Mouse (Mus musculus): ENCODE measurements around the gene Eepd1. TPM values are rescaled to one million over a fixed set of nuclear protein-coding genes. Genes with fewer than 3 reads are reported as not detected.
A peak's percentile ranks its signal among the peaks of the same experiment; 100 is the strongest.

The Eepd1 gene
- polyA plus RNA-seq, 1 experiment, result 9.0 TPM

DNA sequence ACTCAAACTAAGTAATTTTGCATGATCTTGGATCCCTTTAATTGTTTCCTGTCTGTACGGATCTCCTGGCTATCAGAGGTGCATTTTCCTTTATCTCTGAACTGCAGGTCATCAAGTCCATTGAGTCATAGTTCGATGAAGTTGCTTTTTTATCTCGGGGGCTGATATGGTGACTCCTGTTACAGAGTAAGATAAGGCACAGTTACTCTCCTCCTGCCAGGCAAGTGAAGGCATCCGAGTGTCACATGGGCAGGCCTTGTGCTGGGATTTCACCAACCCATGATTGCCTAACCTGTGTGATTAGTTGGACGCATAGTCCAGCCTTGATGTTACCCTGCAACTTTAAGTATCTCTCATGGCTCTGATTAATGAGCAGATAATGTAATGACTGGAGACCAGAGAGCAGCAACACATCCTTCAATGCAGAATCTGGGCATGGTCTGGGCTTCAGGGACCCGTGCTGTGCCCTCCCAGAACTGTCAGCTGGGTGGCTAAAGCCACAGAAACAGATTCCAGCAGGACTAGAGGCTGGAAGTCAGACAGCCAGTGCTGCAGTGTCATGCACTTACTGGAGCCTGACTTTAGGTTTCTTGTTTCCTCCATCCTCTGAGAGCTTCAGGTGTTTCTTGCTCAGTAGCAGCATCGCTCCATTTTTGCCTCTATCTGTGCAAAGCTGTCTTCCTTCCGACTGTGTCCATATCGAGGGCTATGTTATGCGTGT lies 20.4 kb upstream of the Eepd1 start:
- no peaks in the 10 kb centered on the region for H3K4me1 ChIP-seq (ENCODE audit: control insufficient read depth, insufficient read depth, low read length)
- no peak overlapping the region for H3K27ac ChIP-seq (ENCODE audit: control insufficient read depth, insufficient read depth, low read depth, low read length, poor library complexity)
- 68% methylated on average over 10 of the region's 10 CpGs for WGBS
- no peak overlapping the region for H3K4me3 ChIP-seq (replicated peaks; ENCODE audit: control insufficient read depth, low read depth, low read length)
- no peak for TF ChIP-seq POLR2A (IDR thresholded peaks at IDR 0.05; ENCODE audit: borderline replicate concordance, control insufficient read depth, low read depth, low read length)
- no peak for TF ChIP-seq CTCF (IDR thresholded peaks at IDR 0.05; ENCODE audit: control insufficient read depth, insufficient read depth, low read length)

DNA sequence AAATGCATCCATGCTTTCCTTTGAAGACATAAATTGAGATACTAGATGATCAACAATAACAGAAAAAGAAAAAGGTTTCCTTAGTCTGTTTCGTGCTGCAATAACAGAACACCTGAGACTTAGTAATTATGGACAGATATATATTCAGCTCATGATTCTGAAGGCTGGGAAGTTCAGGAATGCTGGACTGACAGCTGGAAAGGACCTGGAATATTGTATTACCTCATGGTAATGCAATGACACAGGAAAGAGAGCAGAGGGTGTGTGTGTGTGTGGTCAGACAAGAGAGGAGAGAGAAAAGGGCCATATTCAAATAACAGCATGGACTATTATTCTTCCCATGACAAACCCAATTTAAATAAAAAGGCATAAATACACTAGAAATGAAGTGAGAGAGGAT lies 17.0 kb upstream of the Eepd1 start:
- Histone ChIP-seq H3K27ac (ENCODE audit: control insufficient read depth, insufficient read depth, low read depth, low read length, poor library complexity) (no peak overlapping the region), H3K4me1 (ENCODE audit: control insufficient read depth, insufficient read depth, low read length) (no peaks in the 10 kb centered on the region), H3K4me3 (replicated peaks; ENCODE audit: control insufficient read depth, low read depth, low read length) (no peak overlapping the region)
- 78% methylated on average over 1 of the region's 1 CpGs for WGBS
- TF ChIP-seq CTCF (IDR thresholded peaks at IDR 0.05; ENCODE audit: control insufficient read depth, insufficient read depth, low read length) (no peak), POLR2A (IDR thresholded peaks at IDR 0.05; ENCODE audit: borderline replicate concordance, control insufficient read depth, low read depth, low read length) (no peak)

DNA sequence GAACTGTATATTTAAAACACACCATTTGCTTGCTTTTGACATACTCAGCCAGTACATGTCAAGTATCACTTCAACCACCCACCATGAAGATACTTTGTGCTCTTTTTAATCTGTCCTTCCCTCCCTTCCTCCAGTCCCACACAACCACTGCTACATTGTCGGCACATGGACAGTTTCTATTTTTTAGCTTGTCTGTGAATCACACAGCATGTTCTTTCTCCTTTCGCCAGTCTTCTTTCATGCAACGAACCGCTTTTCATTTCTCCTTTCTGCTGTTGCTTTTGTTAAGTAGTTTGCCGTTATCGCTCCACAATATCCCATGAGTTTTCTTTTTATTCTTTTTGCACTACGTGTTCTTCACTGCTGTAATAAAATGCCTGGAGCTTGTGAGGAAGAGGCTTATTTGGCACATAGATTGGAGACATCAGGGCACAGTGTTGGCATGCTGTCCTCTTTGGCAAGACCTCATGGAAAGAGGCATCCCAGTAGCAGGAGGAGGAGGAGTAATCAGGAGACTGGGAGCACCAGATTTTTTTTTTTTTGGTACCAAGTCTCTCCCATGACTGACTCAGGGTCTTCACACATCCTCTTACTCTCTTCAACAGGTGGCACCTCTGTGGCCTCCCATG lies 1.8 kb upstream of the Eepd1 start:
- WGBS, result 89% methylated on average over 7 of the region's 7 CpGs
- no peak for TF ChIP-seq POLR2A (IDR thresholded peaks at IDR 0.05; ENCODE audit: borderline replicate concordance, control insufficient read depth, low read depth, low read length)
- no peak for TF ChIP-seq CTCF (IDR thresholded peaks at IDR 0.05; ENCODE audit: control insufficient read depth, insufficient read depth, low read length)
- no peak overlapping the region for H3K4me3 ChIP-seq (replicated peaks; ENCODE audit: control insufficient read depth, low read depth, low read length)
- H3K27ac ChIP-seq (ENCODE audit: control insufficient read depth, insufficient read depth, low read depth, low read length, poor library complexity), result no peak overlapping the region
- H3K4me1 ChIP-seq (ENCODE audit: control insufficient read depth, insufficient read depth, low read length), result peaks cover 4% of the 10 kb centered on the region; the same call in 1 of the 2 replicates

DNA sequence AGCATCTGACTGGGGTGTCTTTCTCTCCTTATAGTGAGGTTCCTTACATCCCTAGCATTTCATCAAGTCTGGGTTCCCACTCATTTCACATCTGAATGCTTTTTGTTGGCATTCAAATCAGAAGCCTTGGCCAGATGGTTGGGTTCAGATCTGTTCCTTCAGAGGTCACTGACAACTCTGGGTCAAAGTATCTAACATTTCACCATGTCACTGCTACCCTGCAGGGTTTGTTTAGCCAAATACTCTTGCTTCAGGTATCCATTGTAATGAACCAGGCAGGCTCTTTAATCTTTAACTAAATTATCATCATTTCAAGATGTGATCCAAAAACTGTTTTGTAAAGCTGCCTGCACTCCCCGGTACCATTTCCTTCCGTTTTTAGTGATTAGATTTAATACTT lies 671 bp upstream of the Eepd1 start:
- 33% methylated on average over 2 of the region's 2 CpGs for WGBS
- TF ChIP-seq POLR2A (IDR thresholded peaks at IDR 0.05; ENCODE audit: borderline replicate concordance, control insufficient read depth, low read depth, low read length) (no peak), CTCF (IDR thresholded peaks at IDR 0.05; ENCODE audit: control insufficient read depth, insufficient read depth, low read length) (no peak)
- Histone ChIP-seq H3K4me1 (ENCODE audit: control insufficient read depth, insufficient read depth, low read length) (peaks cover 6% of the 10 kb centered on the region; the same call in 1 of the 2 replicates), H3K27ac (ENCODE audit: control insufficient read depth, insufficient read depth, low read depth, low read length, poor library complexity) (no peak overlapping the region), H3K4me3 (replicated peaks; ENCODE audit: control insufficient read depth, low read depth, low read length) (no peak overlapping the region)

DNA sequence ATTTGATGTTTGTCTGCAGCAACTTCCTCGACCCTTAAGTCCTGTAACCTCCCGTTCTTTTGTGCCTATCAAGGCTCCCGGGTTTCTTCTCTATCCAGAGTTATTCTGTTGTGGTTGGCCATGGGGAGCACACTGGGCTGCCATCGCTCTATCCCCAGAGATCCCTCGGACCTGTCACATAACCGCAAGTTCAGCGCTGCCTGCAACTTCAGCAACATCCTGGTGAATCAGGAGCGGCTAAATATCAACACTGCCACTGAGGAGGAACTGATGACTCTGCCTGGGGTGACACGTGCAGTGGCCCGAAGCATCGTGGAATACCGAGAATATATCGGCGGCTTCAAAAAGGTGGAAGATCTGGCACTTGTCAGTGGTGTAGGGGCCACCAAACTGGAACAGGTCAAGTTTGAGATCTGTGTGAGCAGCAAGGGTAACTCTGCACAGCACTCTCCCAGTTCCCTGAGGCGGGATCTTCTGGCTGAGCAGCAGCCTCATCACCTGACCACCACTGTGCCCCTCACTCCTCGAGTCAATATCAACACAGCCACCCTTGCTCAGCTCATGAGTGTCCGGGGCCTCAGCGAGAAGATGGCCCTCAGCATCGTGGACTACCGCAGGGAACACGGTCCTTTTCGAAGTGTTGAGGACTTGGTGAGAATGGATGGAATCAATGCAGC lies 1.1 kb downstream of the Eepd1 start:
- WGBS, result 33% methylated on average over 22 of the region's 22 CpGs
- H3K4me3 ChIP-seq (replicated peaks; ENCODE audit: control insufficient read depth, low read depth, low read length), result peak overlapping the region; percentile 58
- no peak for TF ChIP-seq CTCF (IDR thresholded peaks at IDR 0.05; ENCODE audit: control insufficient read depth, insufficient read depth, low read length)
- TF ChIP-seq POLR2A (IDR thresholded peaks at IDR 0.05; ENCODE audit: borderline replicate concordance, control insufficient read depth, low read depth, low read length), result no peak
- H3K27ac ChIP-seq (ENCODE audit: control insufficient read depth, insufficient read depth, low read depth, low read length, poor library complexity), result no peak overlapping the region
- peaks cover 6% of the 10 kb centered on the region; the same call in 1 of the 2 replicates for H3K4me1 ChIP-seq (ENCODE audit: control insufficient read depth, insufficient read depth, low read length)

DNA sequence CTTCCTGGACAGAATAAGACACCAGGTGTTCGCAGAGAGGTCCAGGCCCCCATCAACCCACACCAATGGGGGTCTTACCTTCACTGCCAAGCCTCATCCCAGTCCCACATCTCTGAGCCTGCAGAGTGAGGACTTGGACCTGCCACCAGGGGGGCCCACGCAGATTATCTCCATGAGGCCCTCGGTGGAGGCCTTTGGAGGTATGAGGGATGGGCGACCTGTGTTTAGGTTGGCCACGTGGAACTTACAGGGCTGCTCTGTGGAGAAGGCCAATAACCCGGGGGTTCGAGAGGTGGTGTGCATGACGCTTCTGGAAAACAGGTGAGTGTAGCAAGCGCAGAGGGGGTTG lies 1.6 kb downstream of the Eepd1 start:
- Histone ChIP-seq H3K4me1 (ENCODE audit: control insufficient read depth, insufficient read depth, low read length) (peaks cover 7% of the 10 kb centered on the region; the same call in 1 of the 2 replicates), H3K27ac (ENCODE audit: control insufficient read depth, insufficient read depth, low read depth, low read length, poor library complexity) (no peak overlapping the region), H3K4me3 (replicated peaks; ENCODE audit: control insufficient read depth, low read depth, low read length) (no peak overlapping the region)
- no peak for TF ChIP-seq POLR2A (IDR thresholded peaks at IDR 0.05; ENCODE audit: borderline replicate concordance, control insufficient read depth, low read depth, low read length)
- TF ChIP-seq CTCF (IDR thresholded peaks at IDR 0.05; ENCODE audit: control insufficient read depth, insufficient read depth, low read length), result no peak
- 80% methylated on average over 9 of the region's 9 CpGs for WGBS

DNA sequence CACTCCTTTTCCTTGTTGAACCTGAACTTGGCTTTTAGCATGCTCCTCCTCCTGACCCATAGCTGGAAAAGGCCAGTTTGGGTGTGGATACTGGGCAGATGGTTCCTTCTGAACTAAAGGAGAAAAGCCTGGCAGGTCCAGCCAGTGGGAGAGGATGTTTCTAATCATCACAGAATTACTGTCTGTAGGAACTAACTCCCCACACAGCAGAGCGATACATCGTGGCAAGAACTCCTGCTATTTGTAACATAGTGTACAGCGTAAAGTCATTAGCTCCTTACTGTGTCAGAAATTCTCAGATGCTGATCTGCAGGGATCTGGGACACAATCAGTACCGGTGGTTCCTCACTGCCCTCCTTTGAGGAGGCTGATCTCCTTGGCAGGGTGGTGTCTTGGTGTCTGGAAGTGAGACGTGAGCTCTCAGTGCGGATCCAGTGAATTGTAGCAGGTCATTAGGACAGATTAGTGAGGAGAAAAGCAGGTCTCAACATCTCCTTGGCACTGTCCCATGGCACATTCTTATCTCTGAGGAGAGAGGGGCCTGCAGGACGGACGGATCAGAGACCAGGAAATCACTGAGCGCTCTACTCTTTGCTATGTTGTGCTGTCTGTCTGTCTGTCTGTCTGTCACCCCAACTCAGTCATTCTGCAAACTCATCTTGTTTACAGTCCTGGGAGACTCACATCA lies 2.7 kb downstream of the Eepd1 start:
- 81% methylated on average over 9 of the region's 9 CpGs for WGBS
- H3K4me1 ChIP-seq (ENCODE audit: control insufficient read depth, insufficient read depth, low read length), result peaks cover 10% of the 10 kb centered on the region; the same call in 1 of the 2 replicates
- H3K27ac ChIP-seq (ENCODE audit: control insufficient read depth, insufficient read depth, low read depth, low read length, poor library complexity), result no peak overlapping the region
- no peak for TF ChIP-seq CTCF (IDR thresholded peaks at IDR 0.05; ENCODE audit: control insufficient read depth, insufficient read depth, low read length)
- TF ChIP-seq POLR2A (IDR thresholded peaks at IDR 0.05; ENCODE audit: borderline replicate concordance, control insufficient read depth, low read depth, low read length), result no peak
- H3K4me3 ChIP-seq (replicated peaks; ENCODE audit: control insufficient read depth, low read depth, low read length), result no peak overlapping the region

DNA sequence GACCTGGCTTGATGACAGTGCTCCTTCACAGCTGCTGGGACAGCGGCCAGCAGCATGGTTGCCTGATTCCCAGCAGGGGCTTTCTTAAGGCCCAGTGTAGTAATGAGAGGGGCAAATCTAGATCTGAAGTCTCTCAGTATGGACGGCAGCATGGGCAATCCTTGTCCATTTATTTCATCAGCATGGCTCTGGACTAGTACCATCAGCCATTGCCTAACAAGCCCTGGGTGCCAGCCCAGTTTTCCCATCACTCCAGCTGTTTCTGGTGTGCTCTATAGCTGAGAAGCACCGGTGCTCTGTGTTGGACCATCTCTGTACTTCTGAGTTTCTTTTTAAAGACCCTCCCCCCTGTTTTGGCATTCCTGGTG lies 3.3 kb downstream of the Eepd1 start:
- TF ChIP-seq POLR2A (IDR thresholded peaks at IDR 0.05; ENCODE audit: borderline replicate concordance, control insufficient read depth, low read depth, low read length) (no peak), CTCF (IDR thresholded peaks at IDR 0.05; ENCODE audit: control insufficient read depth, insufficient read depth, low read length) (no peak)
- Histone ChIP-seq H3K4me1 (ENCODE audit: control insufficient read depth, insufficient read depth, low read length) (peaks cover 10% of the 10 kb centered on the region; the same call in 1 of the 2 replicates), H3K27ac (ENCODE audit: control insufficient read depth, insufficient read depth, low read depth, low read length, poor library complexity) (no peak overlapping the region), H3K4me3 (replicated peaks; ENCODE audit: control insufficient read depth, low read depth, low read length) (no peak overlapping the region)
- WGBS, result 47% methylated on average over 3 of the region's 3 CpGs

All from bone marrow, adult 2 months (tissue).